Mouse (Mus musculus) thymus, postnatal 36 days (tissue): ENCODE measurements around the gene Emilin1.

Experiments used
- DNase-seq, 2 experiments: peaks; one replicate each; pipeline ENCODE4 v3.0.0; 2022; ENCODE audit warnings: mixed read lengths in 2 of 2

Emilin1 gene

GRCm38 (mm10) chr5:30908426-30909299, 4.5 kb upstream of the Emilin1 start:
- DNase-seq, result peak; percentile 25 to 33

DNA sequence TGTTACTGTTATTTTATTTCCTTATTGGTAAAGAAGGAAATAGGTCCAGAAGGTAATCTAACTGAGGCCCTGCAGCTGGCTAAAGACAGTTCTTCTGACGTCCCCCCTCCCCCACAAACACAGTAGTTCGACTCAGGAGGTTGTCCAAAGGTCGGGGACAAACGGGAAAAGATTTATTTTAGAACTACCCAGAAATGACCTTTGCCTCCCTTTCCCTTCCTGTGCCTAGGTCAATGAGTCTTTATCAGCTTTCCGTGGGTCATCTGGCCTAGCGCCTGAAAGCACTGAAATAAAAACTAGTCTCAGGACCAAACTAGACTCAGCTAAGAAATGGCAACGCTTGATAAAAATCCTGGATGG, 3.9 kb upstream of the Emilin1 start:
- DNase-seq, result no peak

DNA sequence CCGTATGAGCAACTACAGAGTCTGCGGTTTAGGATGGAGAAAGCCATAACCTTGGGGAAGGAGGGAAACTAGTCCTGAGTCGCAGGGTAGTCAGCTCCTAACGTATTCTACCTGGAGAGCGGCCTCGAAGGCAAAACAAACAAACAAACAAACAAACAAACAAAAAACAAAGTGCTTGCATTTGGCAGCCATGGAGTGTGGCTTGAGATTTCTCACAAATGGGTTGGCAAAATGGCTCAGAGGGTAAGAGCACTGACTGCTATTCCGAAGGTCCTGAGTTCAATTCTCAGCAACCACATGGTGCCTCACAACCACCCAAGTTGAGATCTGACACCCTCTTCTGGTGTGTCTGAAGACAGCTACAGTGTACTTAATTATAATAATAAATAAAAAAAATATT, 3.3 kb upstream of the Emilin1 start:
- no peak for DNase-seq

- DNase-seq, result no peak
Measured at GRCm38 (mm10) chr5:30910481-30910880, 2.7 kb upstream of the Emilin1 start.

- no peak for DNase-seq
Measured at GRCm38 (mm10) chr5:30912156-30912555, 1.0 kb upstream of the Emilin1 start.

DNA sequence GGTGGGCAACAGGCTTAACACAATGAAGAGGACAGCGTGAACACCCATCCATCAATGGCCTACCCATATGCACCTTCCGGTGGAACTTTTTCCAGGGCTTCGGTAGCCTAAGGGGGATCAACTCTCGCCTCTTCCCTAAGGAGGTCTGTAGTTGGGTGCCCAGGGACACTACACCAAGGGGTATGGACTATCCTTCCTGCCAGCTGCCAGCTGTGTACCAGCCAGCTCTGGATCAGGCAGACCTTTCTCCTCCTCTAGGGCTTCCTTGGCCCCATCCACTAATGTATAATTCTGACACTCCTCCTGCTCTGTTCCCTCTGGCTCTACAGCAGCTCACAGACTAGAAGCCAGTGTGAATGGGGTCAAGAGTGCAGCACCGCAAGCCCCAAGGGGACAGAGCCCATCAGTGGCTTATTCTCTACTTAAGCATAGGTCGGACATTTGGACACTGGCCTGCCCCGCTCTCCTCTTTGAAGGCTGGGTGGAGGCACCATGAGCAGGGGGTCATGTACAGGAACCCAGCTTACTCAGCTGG, 966 bp downstream of the Emilin1 start:
- DNase-seq, result peak in 1 of 2 experiments; percentile 25

GRCm38 (mm10) chr5:30914849-30915248, 1.6 kb downstream of the Emilin1 start:
- DNase-seq, result peak; percentile 30 to 40

DNA sequence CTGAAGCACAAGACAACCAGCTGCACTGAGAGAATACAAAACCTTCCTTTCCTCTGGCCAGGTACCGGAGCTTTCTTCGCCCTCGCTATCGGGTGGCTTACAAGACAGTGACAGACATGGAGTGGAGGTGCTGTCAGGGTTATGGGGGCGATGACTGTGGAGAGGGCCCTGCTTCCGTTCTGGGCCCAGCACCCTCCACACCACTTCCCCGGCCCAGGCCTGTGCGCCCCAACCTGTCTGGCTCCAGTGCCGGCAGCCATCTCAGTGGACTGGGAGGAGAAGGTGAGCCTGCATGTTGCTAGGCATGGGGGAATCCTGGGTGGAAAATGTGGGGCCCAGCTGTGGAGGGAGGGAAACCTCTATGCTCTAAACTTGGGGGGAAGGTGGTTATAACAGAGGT, 2.3 kb downstream of the Emilin1 start:
- DNase-seq, result peak; percentile 57 to 68

GRCm38 (mm10) chr5:30915974-30916433, 2.8 kb downstream of the Emilin1 start:
- DNase-seq, result peak; percentile 67 to 78

DNA sequence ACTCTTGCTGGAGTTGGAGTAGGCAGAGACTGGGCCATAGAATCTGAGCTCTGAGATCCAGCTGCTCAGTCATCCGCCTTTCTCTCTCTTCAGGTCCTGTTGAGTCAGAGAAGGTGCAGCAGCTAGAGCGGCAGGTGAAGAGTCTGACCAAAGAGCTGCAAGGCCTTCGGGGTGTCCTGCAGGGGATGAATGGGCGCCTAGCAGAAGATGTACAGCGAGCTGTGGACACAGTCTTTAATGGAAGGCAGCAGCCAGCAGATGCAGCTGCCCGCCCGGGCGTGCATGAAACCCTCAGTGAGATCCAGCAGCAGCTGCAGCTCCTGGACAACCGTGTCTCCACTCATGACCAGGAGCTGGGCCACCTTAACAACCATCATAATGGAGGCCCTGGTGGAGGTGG, 3.6 kb downstream of the Emilin1 start:
- DNase-seq, result no peak

- DNase-seq, result no peak
Measured at GRCm38 (mm10) chr5:30917348-30917747, 4.1 kb downstream of the Emilin1 start.

- no peak for DNase-seq
Measured at GRCm38 (mm10) chr5:30917891-30918670, 4.9 kb downstream of the Emilin1 start.

- no peak for DNase-seq
Measured at GRCm38 (mm10) chr5:30918691-30919090, 5.5 kb downstream of the Emilin1 start.

- no peak for DNase-seq
Measured at GRCm38 (mm10) chr5:30919831-30920614, 6.8 kb downstream of the Emilin1 start.

DNA sequence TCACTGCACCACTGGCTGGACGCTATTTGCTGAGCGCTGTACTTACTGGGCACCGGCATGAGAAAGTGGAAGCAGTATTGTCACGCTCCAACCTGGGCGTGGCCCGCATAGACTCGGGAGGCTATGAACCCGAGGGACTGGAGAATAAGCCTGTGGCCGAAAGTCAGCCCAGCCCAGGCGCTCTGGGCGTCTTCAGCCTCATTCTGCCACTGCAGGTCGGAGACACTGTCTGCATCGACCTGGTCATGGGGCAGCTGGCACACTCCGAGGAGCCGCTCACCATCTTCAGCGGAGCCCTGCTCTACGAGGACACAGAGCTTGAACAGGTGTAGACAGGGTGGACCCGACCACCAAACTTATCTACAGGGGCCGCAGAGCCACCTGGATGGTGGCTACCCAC, 7.4 kb downstream of the Emilin1 start:
- peak in 1 of 2 experiments; percentile 42 for DNase-seq

DNA sequence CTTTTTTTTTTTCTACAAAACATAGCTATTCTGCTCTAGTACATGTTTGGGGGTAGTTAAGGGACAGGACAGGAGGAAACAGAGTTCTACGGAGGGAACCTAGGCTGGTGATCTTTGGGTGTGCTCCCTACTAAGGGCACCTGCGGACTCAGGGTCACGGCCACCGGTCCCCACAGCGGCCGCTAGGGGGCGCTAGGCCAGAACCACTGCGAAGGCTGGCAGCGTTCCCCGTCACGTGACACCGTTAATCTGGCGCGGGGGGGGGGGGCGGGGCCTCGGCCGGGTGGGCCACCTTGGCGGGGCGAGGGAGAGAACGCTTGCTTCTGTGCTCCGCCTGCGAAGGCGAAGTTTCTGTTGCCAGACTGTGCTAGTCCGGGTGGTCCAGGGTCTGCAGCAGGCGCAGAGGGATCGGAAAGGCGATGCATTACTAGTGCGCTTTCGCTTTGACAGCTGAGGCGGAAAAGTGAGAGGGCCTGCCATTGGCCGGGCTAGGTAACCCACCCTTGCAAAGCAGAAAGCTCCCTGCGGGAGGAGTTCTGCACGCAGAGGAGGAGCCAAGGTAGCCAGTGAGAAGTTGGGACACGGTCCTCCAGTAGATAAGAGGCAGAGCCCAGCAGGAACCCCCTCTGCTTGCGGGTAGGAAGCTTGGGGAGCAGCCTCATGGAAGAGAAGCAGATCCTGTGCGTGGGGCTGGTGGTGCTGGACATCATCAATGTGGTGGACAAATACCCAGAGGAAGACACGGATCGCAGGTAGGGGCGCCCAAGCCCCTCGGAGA, 8.2 kb downstream of the Emilin1 start, which contains the start of gene Khk:
Gene Khk, plus strand, starts transcription at position 176 of the 778 bp plus-strand sequence.
- peak; percentile 90 to 93 for DNase-seq

DNA sequence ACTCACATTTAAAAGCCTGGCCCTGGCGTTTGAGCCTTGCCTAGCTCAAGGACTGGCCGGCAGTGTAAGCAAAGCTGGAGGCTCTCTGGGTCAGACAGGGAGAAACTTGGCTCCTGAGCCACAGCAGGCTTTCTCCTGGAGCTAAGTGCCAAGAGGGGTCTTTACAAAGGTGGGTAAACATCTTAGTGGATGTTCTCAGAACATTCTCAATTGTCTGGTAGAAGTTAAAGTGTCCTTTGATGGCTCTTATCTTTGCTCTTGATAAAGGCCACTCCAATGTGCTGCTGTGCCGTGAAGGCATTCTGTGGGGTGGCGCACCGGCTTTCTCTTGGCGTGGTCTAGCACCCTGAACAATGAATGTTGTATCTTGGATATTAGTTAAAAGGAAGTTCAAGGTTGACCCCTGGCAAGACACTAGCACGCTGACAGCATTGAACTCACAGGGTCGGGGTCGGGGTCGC, 9.4 kb downstream of the Emilin1 start:
- DNase-seq, result no peak

- no peak for DNase-seq
Measured at GRCm38 (mm10) chr5:30923119-30923518, 9.9 kb downstream of the Emilin1 start.

DNA sequence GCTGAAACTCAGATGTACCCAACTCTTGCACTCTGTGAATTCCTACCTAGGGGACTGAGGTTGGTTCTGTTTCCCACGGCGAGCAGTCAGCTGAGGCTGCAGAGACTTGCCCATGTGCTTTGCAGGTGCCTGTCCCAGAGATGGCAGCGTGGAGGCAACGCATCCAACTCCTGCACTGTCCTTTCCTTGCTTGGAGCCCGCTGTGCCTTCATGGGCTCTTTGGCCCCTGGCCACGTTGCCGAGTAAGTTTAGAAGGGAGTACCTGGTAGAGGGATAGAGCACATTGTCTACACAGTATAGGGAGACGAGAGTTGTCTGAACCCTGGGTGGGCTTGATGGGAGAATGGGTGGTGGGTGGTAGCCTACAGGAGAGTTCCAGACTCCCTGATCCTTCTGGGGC, 11.4 kb downstream of the Emilin1 start:
- DNase-seq, result no peak

- DNase-seq, result no peak
Measured at GRCm38 (mm10) chr5:30925217-30925616, 12.0 kb downstream of the Emilin1 start.

DNA sequence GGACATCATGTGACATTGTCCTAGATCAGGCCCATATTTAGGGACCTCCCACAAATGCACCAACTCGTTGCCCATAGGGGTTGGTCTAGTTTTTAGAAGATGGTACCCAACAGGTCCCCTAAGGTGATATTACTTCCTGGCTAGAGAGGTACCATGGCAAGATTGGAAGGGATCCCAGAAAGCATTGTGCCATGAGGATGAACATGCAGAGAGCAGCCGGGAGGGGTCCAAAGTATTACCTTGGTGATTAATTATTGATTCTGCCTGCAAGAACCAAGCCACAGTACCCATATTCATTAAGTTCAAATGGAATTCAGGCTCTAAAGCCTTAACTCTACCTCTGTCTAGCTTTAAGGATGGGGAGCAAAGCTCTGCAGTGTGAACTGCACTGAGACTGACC, 12.9 kb downstream of the Emilin1 start:
- no peak for DNase-seq
